Mouse (Mus musculus) T-helper 1 cell (primary cell): ENCODE measurements at regions not wholly inside any gene's neighbourhood (a gene's known extent, or its start where the extent isn't known, plus 50 kb on each side); places are given as distances from the start of the nearest gene placed in this dataset.

Experiments used
- in situ Hi-C: fragments of 300-600 bp; cut with MboI, MseI; formaldehyde crosslinking; loops from one replicate; pipeline ENCODE4 v1.15.1; 2025; ENCODE audit warnings: high pct_unique_total_duplicates

DNA sequence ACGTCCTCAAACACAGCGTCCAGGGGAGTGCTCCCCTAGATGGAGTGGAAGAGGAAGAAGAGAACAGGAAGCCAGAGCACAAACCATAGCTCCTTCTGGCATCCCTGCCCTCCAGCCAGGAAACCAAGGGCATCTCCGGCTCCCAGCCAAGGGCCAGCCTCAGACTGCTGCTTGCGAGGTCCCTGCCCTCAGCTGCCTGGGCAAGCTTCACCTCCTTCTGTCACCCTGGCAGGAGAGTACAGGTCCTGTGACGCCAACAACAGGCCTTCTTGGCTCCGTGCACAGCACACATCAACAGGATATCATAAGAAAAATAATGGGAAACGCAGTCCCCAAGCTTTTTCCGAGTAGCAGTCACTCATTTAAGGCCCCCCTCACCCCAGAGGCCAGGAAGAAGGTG, 212.9 kb upstream of the Mocs1 start:
- in situ Hi-C loops = no loop called here

DNA sequence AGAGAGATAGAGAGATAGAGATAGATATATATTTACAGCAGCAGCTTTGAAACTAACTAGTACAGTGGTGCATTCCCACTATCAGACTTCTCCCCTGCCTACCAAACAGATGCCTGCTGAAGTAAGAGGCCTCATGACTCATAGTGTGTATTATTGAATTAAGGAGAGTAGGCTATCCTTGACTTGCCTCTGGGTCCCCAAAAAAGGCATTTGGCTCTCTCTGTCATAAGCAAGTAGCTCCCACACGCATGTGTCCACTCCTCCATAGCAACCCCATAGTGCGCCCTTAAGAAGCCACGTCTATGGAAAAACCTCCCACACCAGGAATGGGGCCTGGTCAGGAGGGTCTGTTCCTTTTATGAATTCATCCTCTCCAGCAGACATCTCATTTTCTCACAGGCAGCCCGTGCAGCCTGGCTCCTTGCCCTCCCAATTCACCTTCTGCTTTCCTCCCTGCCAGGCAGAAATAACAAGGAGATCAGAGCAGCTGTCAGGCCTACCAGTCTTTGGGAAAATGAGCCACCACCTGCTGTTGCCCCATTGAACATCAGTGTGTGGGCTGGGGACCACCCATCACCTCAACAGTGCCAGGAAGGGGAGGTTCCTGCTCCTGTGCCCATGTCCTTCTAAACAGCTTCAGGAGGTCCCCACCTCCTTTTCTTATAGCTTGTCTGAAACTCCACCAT, 208.5 kb upstream of the Mocs1 start:
- in situ Hi-C loops = no loop called here

DNA sequence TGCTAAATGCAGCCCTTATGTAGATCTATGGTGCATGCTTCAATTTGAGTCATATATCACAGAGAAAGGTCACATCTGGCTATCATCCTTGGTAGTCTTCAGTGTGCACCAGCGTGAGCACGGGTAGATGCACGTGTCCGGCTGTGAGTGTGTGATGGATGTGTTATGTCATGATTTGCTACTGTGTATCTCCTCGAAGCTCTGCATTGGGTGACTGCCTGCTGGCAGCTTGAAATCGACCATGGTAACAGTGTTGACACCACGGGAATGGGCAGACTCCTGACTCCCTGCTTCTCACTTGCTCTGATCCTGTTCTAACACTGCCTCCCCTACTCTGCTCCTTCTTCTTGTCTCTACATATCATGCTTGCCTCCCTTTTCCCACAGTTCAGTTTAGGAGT, 204.9 kb upstream of the Mocs1 start:
- in situ Hi-C loops = no loop called here

DNA sequence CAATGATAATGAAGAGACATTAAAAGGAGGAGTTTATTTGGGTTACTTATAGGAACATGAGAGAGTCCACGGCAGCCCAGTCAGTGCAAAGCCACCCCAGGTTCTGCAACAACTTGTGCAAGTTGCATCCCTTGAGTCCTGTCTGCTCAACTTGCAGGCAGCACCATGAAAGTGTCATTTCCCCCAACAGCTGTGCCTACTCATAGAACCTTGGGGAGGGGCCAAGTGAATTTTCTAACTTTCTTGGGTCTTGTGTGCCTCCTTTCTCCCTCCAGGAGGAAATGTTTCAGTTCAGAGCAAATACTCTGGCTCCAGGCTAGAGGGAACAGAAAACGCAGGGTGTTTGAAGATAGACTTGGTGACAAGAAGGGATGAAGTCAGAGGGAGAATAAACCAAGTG, 204.5 kb upstream of the Mocs1 start:
- in situ Hi-C loops = no loop called here

DNA sequence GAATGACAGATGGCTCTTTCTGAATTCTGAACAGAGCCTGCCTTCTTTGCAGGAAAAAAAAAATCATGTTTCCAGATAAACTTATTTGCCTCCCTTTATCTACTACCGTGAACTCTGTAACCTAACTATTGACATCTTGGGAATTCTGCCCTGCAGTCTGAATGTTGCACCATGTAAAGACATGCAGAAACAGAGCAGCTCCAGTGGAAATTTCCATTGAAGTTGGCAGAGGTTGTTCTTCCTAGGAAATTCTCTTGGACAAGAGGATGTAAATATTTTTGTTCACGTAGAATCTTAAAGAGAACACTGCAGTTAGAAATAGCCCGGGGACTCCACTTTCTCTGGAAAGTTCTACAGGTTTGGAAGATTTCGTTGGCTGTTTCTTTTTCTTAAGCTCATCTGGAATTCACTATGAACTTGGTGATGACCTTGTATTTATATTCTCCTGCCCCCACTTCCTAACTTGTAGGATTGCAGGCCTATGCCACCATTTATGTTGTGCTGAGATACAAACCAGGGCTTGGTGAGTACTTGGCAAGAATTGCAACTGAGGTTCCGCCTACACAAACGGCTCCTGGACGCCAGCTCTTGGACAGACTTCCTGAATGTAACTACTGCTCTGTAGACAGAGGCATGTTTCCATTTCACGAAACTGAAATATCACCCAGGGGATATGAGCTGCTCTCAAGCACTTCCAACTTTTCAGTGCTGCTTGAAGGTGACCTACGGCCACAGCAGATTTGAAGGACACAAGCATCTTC, 202.7 kb upstream of the Mocs1 start:
- in situ Hi-C loops = no loop called here

DNA sequence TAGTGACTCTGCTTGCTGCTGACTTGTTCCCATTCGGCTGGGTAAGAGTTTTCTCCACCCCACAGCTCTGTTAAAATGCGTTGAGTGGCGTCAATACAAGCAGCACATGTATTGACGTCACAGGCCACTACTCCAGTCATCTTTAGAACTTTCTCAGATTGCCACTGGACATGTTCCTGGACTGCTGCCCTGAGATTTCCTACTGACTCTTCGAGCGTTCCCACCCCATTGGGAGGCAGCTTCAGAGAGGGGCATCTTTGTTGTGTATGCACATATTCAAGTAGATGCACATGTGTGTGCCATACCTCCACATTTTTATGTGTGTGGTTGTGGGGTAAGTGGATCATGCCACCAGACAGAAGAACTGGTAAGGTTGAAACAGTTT, 202.2 kb upstream of the Mocs1 start:
- in situ Hi-C loops = no loop called here

DNA sequence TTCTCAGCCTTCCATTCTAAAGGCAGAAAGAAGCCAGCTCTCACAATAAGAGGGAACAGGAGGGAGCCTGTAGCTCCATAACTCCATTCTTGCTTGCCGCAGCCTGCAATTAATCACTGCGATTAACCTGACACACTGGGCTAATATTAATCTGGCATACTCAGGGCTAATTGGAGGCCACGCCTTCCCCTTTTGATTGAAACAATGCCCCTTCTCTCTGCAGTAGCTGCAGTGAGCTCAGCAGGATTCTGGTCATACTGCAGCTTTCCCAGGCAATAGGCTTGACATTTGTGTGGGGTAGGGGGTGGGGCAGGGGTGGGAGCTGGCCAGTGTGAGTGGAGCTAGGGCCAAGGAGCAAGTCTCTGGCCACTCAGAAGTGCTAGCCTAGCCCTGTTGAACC, 196.9 kb upstream of the Mocs1 start:
- in situ Hi-C loops = no loop called here

DNA sequence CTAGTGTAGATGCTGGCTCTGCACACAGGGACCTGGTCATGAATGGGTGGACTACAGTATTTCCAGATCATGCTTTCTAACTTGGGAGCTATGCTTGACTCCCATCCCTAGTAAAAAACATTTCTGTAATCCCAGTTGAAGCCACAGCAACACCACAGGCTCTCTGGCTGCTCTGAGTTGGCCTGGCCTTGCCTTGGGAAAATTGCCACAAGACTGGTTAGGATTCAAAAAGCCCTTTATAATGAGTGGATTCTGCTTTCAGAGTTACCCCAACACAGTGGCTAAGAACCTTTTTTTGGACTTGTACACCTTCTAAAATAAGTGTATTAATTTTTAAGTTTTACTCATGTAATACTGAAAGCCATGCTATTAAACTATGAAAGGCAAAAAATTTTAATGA, 188.1 kb upstream of the Mocs1 start:
- in situ Hi-C loops = no loop called here

DNA sequence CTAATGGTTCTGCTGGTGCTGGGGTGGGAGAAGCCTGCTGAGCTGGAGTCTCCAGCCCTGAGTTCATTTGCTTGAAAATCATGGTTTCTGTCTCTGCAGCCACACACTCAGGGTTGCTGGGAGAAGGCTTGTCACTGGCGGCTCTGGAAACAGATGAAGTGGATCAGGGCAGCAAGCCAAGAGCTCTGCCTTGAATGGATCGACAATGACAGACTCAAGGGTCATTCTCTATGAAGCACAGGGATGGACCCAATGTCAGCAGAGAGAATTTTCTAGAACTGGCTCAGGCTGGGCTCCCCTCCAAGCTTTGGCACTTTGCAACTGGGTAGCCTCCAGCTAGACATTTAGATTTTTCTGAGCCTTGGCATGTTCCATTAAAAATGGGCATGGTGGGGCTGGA, 184.7 kb upstream of the Mocs1 start:
- in situ Hi-C loops = no loop called here

DNA sequence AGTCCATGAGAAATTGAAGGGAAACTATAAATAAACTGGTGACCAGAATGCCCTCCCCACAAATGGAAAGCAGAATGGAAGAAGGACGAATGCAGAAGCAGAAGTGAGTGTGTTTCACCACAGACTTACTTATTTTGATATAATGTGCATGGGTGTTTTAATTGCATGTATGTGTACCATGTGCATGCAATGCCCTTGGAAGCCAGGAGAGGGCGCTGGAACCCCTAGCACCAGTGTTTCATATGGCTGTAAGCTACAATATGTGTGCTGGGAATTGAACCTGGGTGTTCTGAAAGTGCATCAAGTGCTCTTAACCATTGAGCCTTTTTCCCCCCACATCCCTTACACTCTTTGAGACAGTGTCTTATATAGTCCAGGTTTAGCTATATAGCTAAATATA, 183.1 kb upstream of the Mocs1 start:
- in situ Hi-C loops = no loop called here

DNA sequence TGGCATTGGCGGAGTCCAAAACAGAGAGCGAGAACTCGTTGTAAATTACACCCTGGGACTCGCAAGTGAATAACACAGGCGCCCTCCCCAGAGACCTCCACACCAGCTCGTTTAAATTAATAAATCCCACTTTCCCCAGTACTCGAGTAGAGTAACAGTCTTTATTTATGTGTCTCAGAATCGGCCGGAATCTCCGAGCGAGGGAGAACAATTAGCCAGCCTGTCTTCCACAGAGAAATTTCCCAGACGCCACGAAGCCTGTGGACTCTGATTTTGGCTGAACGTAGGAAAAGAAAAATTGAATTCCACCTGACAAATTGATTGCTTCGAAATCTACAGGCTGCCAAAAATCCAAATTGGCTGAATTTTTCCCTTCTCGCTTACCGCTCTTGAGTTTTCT, 180.9 kb upstream of the Mocs1 start:
- in situ Hi-C loops = no loop called here

DNA sequence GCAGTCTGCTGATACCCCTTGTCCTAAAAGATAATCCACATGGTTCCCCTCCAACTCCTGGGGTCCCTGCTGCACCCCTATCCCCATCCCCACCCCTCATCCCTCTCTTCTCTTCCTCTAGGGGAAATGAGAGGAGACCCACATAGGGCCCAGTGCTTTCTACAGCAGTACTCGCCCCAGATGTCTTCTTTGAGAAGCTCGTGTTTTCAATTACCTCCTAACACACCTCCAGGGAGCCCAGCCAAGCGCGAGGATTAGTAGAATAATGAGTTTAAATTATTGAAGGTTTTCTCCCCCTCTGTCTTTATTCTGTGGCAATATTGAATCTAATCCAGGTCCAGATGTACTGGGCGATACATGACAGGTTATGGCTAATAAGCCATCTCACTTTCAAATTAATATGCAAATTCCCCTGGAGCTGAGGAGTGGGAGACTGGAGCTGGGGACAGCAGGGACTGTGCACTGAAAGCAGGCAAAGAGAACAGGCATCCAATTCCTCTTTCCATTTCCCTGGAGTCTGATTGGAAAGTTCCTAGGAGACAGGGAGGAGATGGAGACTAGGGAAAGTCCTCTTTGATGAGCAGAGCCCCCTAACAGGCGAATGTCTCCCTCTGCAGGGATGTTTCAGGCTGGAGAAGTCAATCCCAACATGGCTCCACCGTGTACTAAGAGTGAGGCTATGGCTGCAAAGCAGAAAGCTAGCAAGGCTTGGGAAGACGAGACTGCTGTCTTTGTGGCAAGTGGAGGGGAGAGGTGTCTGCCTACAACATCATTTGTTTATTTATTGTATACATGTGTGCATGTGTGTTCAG, 177.2 kb upstream of the Mocs1 start:
- in situ Hi-C loops = no loop called here

DNA sequence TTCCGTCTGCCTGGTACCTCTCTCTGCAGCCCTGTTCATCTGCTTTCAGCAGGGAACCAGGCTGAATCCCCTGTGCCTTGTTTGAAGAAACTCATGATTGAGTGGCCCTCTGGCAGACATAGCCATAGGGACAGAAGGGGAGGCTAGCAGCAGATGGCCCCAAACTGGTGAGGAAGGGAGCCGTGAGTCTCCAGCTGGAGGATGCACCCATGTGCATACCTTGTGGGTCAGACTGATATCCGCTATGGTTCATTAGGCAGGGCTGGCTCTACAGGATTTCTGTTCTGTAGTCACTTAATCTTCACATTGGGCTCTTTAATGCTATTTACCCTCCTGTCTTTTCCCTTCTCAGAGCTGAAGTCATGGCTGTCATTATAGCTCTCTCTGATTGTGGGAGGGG, 175.9 kb upstream of the Mocs1 start:
- in situ Hi-C loops = no loop called here

DNA sequence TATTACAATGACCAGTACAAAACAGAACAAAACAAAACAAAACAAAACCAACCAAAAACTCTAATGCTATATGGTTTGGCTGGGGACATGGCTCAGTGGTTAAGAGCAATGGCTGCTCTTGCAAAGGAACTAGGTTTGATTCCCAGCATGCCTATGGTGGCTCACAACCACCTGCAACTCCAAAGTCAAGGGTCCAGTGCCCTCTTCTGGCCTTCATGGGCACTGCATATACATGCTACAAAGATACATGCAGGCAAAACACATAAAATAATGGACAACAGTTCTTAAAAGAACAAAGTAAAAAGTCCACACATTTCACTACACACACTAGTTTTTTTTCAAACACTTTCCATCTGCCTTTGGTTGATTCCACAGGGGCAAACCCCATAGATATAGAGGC, 169.7 kb upstream of the Mocs1 start:
- in situ Hi-C loops = no loop called here

DNA sequence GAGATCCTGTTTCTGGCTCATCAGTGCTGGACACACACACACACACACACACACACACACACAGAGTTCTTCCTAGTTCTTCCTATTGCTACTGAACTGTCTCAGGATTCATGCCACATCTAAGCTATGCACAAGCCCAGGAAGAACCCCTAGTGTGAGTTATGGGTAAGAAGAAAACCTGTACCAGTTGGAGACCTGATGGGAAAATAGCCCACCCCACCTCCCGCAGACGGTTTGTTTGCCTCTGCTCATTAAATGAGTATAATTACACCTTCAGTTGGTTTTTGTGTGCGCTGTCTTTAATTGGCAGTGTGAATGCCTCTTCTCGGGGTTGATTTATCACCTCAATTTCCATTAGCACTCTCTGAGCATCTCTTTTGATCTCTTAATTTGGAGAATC, 165.8 kb upstream of the Mocs1 start:
- in situ Hi-C loops = no loop called here

DNA sequence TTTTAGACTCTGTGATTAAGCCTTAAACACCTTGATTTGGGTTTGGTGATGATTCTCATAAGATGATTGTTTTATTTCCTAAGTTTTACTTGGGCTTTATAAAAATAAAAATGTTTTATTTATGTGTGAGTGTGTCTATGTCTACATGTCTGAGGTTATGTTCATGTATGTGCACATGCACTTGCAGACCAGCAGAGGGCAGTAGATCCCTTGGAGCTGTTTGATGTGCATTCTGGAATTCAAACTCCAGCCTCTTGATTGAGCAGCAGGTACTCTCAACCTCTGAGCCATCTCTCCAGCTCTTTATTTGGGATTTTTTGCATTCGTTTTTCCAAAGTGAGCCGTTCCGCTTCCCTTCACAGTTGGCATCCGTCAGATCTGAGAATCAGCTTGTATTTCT, 161.8 kb upstream of the Mocs1 start:
- in situ Hi-C loops = no loop called here

DNA sequence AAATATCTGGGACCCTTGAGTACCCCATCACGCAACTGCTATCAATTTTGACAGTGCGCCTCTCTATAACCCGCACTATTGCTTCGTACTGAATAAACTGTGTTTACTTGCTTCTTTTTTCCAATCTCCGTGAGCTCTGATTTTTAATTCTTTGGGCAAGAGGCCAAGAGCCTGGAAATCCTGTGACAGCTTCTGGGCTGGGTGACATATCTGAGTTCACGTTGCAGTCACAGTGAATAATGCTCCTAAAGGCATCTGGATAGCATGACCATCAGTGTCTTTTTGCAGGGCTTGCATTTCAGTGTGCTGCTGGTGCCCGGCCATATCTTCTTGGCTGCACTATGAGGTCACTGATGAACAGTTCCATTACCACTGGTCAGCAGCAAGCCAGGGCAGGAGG, 158.2 kb upstream of the Mocs1 start:
- in situ Hi-C loops = no loop called here

DNA sequence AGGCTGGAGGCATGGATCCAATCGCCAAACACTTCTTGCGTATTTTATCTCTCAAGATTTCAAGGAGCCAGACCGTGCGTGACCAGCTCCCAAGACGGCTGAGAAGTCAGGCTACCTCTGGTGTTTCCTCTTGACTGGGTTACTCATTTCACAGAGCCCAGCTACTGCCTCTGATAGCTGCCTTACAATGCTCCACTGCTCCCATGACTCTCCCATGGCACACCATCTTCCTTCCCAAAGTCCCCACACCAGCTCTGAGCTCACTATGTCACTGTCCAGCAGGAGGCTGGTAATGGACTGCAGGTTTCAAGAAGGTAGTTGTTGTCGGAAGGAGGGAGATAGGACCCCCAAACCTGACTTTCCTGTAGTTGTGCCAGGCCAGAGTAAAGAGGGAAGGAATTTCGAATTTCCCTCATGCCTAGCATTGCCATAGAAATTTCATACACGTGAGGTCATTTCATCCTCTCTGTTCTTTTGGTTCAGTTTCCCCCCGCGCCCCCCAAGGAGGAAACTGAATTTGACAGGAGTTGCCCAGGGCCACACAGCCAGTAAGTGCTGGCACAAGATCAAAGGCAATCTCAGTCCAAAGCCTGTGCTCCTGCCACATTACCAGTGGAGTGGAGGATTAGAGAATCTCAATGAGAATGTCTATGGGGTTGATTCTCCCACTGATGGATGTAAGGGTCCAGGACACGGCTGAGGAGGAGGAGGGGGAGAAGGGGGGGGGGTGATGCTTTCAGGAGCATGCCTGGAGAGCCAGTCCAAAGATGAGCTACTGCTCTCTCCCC, 155.3 kb upstream of the Mocs1 start:
- in situ Hi-C loops = no loop called here

DNA sequence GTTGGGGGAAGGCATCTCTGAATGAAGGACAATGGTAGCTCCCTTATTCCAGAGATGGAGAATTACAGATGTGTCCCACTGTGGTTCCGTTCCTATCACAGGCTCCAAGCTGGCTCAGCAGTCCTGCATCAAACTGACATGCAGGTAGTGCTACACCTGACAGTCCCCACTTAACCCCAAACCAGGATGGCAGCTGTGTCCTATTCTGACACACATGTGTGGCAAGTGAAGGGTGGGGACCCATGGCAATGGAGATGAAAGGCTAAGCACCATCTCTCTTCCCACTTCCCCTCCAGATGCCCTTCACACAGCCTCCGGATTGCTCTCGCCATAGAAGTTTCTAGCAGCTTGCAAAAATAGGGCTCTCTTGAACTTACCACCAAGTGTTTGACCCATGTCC, 153.2 kb upstream of the Mocs1 start:
- in situ Hi-C loops = no loop called here

DNA sequence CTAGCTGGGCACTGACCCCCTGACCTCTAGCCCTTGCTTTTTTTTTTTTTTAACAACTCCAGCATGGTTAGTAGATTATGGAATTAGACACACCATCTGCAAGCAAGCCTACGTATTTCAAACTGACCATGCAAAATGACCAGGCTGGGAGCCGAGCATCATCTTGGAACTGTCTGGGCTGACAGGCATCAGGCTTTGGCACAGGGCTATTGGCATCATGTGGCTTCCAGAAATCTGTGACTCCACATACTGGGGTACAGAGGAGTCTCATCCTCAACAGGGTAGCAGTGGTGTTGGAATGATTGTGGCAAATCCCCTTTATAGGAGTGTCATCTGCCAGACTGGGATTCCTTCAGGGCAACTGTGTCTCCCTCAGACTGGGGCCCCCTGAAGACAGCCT, 152.7 kb upstream of the Mocs1 start:
- in situ Hi-C loops = no loop called here

DNA sequence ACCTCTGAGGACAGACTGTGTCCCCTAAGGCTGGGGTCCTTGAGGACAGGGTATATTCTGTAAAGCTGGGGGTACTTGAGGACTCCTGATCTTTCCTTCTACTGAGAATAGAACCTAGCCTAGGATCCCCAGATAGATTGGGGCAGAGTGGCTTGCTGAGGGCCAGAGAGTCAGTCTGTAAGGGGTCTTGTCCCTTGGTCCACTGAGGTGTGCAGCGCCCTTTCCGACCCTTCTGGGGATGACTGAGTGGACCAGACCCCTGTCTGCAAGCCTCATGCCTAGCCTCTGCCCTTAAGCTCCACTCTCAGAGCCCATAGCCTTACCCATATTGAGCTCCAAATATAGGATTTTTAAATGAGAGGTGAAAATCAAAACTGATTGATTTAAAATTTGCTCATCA, 152.2 kb upstream of the Mocs1 start:
- in situ Hi-C loops = no loop called here

DNA sequence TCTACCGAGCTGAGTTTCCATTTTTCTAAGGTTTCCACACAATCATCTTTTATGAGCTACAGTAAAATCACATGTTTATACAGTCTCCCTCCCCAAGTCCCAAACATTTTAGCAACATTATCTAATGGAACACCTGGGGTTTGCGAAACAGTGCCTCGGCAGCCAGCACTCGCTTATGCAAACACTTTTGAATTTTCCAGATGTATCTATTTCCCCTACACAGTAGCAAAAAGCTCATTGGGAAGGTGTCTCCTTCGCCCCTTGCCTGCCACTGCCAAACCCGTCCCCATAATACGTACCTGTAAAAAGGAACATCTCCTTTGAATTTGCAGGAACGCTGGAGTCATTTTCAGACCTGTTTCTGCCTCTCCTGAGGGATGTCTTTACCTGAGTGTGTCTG, 149.6 kb upstream of the Mocs1 start:
- in situ Hi-C loops = no loop called here
